Mouse (Mus musculus) kidney, adult 2 months (tissue): ENCODE data around the gene Pde1a. TPM values are rescaled to one million over a fixed set of nuclear protein-coding genes. Genes with fewer than 3 reads are reported as not detected.
A peak's percentile ranks its signal among the peaks of the same experiment; 100 is the strongest.

Experiments
- DNase-seq: peaks from one replicate; pipeline ENCODE4 v3.0.0; 2021
- H3K27ac ChIP-seq: fragments of 200-500 bp; 2 replicates; pipeline ENCODE4 v1.5.1; 2012; ENCODE audit warnings: low read depth, low read length, control low read depth, inconsistent platforms; ENCODE audit not compliant: insufficient read depth
- H3K27me3 ChIP-seq: fragments of 200-500 bp; replicated peaks from 2 replicates; pipeline ENCODE4 v1.6.1; 2012; ENCODE audit warnings: mild to moderate bottlenecking, moderate library complexity, low read length, inconsistent platforms; ENCODE audit not compliant: control insufficient read depth, insufficient read depth
- H3K36me3 ChIP-seq: fragments of 200-500 bp; 2 replicates; pipeline ENCODE4 v1.6.1; 2012; ENCODE audit warnings: mild to moderate bottlenecking, moderate library complexity, low read length, inconsistent platforms; ENCODE audit not compliant: control insufficient read depth, insufficient read depth
- H3K4me1 ChIP-seq: fragments of 200-500 bp; 2 replicates; pipeline ENCODE4 v1.6.1; 2011; ENCODE audit warnings: low read length; ENCODE audit not compliant: control insufficient read depth, insufficient read depth
- H3K4me3 ChIP-seq: fragments of 200-500 bp; 2 replicates; pipeline ENCODE4 v1.5.1; 2011; ENCODE audit warnings: mild to moderate bottlenecking, low read depth, low read length, control low read depth; ENCODE audit not compliant: insufficient read depth
- CTCF ChIP-seq: fragments of 200-500 bp; conservative IDR thresholded peaks from 2 replicates; pipeline ENCODE4 v1.5.1; 2011; ENCODE audit warnings: low read depth, mild to moderate bottlenecking, control low read depth, low read length, moderate library complexity, mixed read lengths; ENCODE audit not compliant: insufficient read depth, insufficient read length
- POLR2A ChIP-seq: fragments of 200-500 bp; IDR thresholded peaks from one replicate; pipeline ENCODE4 v1.6.1; 2011; ENCODE audit warnings: low read depth, low read length, control low read depth
- WGBS: fragments of 180-500 bp; shearing (Covaris S2); methylation state at CpG from one replicate; pipeline ENCODE4 v1.1.7; 2018; 5-methylcytosine and 5-hydroxymethylcytosine counted together
- polyA plus RNA-seq: library from polyadenylated mRNA; depleted of rRNA; stranded (reverse); fragments of >200 nt; gene quantifications from 2 replicates; pipeline ENCODE4 v1.2.3, GENCODE M21; 2012

Gene Pde1a
- polyA plus RNA-seq, 1 experiment, result 67.3 TPM

DNA sequence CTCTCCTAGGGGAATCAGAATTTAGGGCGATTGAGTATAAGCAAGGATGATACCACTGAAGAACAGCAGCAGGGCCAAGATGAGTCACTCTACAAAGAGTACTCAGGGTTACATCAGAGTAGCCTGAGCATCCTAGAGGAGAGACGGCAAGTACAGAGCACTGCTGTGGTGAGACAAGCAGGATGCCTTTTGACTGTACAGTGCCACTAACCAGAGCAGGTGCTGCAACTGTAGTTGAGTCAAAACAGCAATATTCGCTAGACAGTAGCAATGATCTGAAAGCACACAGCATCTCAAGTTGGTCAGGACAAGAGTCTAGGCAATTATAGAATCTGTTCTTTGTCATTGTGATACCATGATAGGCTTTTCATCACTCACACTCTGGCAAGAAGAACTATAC is 115.1 kb downstream of the Pde1a start:
- Histone ChIP-seq H3K27me3 (no peaks in the 10 kb centered on the region), H3K27ac (no peak overlapping the region), H3K36me3 (no peaks in the 10 kb centered on the region), H3K4me3 (no peak overlapping the region), H3K4me1 (no peaks in the 10 kb centered on the region; the same call in 1 of the 2 replicates)
- 86% methylated on average over 3 of the region's 3 CpGs for WGBS
- no peak for TF ChIP-seq POLR2A
- TF ChIP-seq CTCF, result no peak
- DNase-seq, result no peak

- DNase-seq, result peak; percentile 72
- Histone ChIP-seq H3K27ac (peak overlapping the region; percentile 9; the same call in 1 of the 2 replicates), H3K4me3 (no peak overlapping the region), H3K27me3 (no peaks in the 10 kb centered on the region), H3K4me1 (no peaks in the 10 kb centered on the region; the same call in 1 of the 2 replicates), H3K36me3 (no peaks in the 10 kb centered on the region; the same call in 1 of the 2 replicates)
- 32% methylated on average over 4 of the region's 4 CpGs for WGBS
- TF ChIP-seq POLR2A (no peak), CTCF (no peak)
Observed at GRCm38 (mm10) chr2:80013060-80013459, 116.2 kb downstream of the Pde1a start.

- Histone ChIP-seq H3K36me3 (no peaks in the 10 kb centered on the region; the same call in 1 of the 2 replicates), H3K4me1 (peaks cover 10% of the 10 kb centered on the region; the same call in 1 of the 2 replicates), H3K4me3 (no peak overlapping the region), H3K27me3 (no peaks in the 10 kb centered on the region), H3K27ac (peak overlapping the region; percentile 37; the same call in 1 of the 2 replicates)
- WGBS, result 66% methylated on average over 3 of the region's 3 CpGs
- no peak for TF ChIP-seq POLR2A
- no peak for TF ChIP-seq CTCF
- peak; percentile 42 for DNase-seq
Observed at GRCm38 (mm10) chr2:79999168-79999567, 130.1 kb downstream of the Pde1a start.

GRCm38 (mm10) chr2:79998460-79998859 is 130.8 kb downstream of the Pde1a start:
- Histone ChIP-seq H3K36me3 (no peaks in the 10 kb centered on the region; the same call in 1 of the 2 replicates), H3K4me3 (no peak overlapping the region), H3K27ac (no peak overlapping the region), H3K27me3 (no peaks in the 10 kb centered on the region), H3K4me1 (peaks cover 7% of the 10 kb centered on the region; the same call in 1 of the 2 replicates)
- TF ChIP-seq POLR2A, result no peak
- TF ChIP-seq CTCF, result no peak
- 82% methylated on average over 2 of the region's 2 CpGs for WGBS
- no peak for DNase-seq

- peak overlapping the region; percentile 51; the same call in 1 of the 2 replicates for H3K27ac ChIP-seq
- WGBS, result 45% methylated on average over 6 of the region's 6 CpGs
- H3K4me3 ChIP-seq, result no peak overlapping the region
- H3K27me3 ChIP-seq, result no peaks in the 10 kb centered on the region
- H3K4me1 ChIP-seq, result peaks cover 6% of the 10 kb centered on the region; the same call in 1 of the 2 replicates
- DNase-seq, result peak; percentile 48
- no peaks in the 10 kb centered on the region for H3K36me3 ChIP-seq
- TF ChIP-seq CTCF, result no peak
- TF ChIP-seq POLR2A, result no peak
Observed at GRCm38 (mm10) chr2:79991642-79992041, 137.6 kb downstream of the Pde1a start.

- TF ChIP-seq CTCF (no peak), POLR2A (no peak)
- DNase-seq, result no peak
- Histone ChIP-seq H3K27me3 (no peaks in the 10 kb centered on the region), H3K27ac (no peak overlapping the region), H3K4me3 (no peak overlapping the region), H3K4me1 (peaks cover 7% of the 10 kb centered on the region; the same call in 1 of the 2 replicates), H3K36me3 (no peaks in the 10 kb centered on the region; the same call in 1 of the 2 replicates)
- WGBS, result 63% methylated on average over 4 of the region's 4 CpGs
Observed at GRCm38 (mm10) chr2:79983778-79984177, 145.5 kb downstream of the Pde1a start.

- Histone ChIP-seq H3K4me3 (no peak overlapping the region), H3K4me1 (peaks cover 7% of the 10 kb centered on the region; the same call in 1 of the 2 replicates), H3K27me3 (no peaks in the 10 kb centered on the region), H3K36me3 (no peaks in the 10 kb centered on the region; the same call in 1 of the 2 replicates), H3K27ac (peak overlapping the region; percentile 75)
- WGBS, result 47% methylated on average over 9 of the region's 9 CpGs
- DNase-seq, result peak; percentile 33
- no peak for TF ChIP-seq POLR2A
- TF ChIP-seq CTCF, result no peak
Observed at GRCm38 (mm10) chr2:79983222-79983632, 146.0 kb downstream of the Pde1a start.
